Mouse (Mus musculus) layer of hippocampus, postnatal 10 days (tissue): Measurements from ENCODE around the gene Cab39l. TPM values are rescaled to one million over a fixed set of nuclear protein-coding genes. Genes with fewer than 3 reads are reported as not detected.
"Not testable (repeated sequence)": the region's sequence is repeated elsewhere in the genome, so short reads cannot be mapped to it uniquely, and the experiment has no call there.

ENCODE experiments used
- DNase-seq, 2 experiments: peaks; one replicate each; pipeline ENCODE4 v3.0.0; 2021; ENCODE audit warnings: low spot score in 2 of 2
- long read RNA-seq: library from polyadenylated mRNA; stranded (forward); transcript quantifications from one replicate; pipeline ENCODE4 v2.0.0, GENCODE M21; 2023
- total RNA-seq, 2 experiments: library from RNA; stranded (reverse); gene quantifications; 2 replicates each; pipeline ENCODE4 v1.2.3; 2021

Gene Cab39l
- total RNA-seq, result 10 to 100 TPM; 17.3 to 25.8 TPM
- long read RNA-seq, transcript Cab39l-201 (11 exons, 3,037 nt), result major isoform, 7 of 39 reads
- long read RNA-seq, partial matches to known transcripts, result 2 of 39 reads
- long read RNA-seq, other reads (novel, unspliced or antisense), result 29 of 39 reads

DNA sequence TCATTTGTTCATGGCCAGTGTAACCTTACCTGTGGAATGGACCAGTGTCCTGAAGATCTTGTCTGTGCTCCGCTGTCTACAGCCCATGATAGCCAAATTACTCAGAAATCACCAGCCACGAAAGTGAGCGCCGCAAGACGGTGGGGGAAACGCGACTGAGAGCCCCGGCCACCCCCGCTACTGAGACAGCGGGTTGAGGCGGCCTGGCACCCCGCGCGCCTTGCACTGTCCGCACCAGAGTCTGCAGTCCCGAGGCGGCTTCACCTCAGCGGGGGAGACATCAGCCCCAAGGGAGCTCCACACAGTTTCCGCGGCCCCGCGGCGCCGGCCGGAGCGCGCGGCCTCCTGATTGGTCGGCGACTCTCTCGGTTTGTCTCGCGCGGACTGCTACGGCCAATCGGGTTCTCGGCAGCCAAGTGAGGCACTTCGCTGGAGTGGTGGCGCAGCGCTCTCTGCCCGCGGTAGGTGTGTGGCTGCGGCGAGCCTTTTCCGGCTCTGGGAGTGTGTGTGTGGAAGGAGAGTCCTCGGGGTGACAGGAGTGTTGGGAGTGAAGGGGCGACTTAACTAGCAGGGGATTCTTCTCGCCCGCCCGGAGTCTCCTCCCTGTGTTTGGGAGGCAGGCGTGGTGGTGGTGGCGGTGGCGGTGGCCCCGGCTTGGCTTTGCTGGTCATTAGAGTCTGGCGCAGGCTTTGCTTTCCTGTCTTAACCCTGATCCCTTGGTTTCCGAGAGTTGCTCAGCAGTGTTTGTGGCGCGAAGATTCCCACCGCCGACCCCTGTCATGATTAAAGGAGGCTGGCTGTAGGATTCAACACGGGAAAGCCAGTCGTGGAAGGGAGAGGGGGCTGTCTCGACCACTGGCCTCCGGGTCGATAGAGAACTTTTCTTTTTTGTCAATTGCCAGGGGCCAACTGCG, at the start of gene Cab39l, which contains the start of gene Setdb2:
TSS of gene Cab39l (plus strand) at position 415 of the 914 bp plus-strand sequence.
TSS of gene Setdb2 (minus strand) at position 327 of the 914 bp plus-strand sequence.
- DNase-seq, result peak; percentile 88 to 94

DNA sequence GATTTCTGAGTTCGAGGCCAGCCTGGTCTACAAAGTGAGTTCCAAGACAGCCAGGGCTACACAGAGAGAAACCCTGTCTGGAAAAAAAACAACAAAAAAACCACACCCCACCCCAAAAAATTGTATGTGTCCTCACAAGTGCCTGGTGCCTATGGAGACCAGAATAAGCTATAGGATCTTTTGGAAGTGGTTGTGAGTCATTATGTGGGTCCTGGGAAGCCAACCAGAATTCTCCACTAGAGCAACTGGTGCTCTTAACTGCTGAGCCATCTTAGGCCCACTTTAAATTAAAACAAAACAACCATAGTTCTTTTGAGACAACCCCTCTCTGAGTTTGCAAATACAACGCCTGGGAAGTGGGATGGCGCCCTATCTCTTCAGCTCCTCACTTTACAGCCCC, 45.5 kb upstream of the Cab39l start, which contains the start of gene Phf11c:
TSS of gene Phf11c (minus strand) at position 101 of the 400 bp plus-strand sequence.
- DNase-seq, result no peak

DNA sequence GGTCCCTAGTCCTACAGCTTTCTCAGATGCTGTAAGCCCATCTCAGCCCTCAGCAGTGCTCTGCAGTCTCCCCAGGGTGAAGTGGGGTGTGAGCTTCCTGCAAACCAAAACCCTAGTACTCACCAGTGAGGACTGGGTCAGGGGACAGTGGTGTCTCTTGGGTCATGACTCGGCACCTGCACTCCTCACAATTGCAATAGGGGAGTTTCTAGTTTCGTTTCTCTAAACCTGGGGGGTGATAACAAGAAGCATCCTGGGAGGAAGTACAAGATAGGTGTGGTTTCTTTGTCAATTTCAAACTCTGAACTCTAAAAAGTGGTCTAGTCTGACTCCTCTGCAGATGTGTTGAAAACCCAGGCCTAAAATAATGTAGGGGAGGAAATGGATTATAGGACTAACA, 43.8 kb upstream of the Cab39l start:
- no peak for DNase-seq

DNA sequence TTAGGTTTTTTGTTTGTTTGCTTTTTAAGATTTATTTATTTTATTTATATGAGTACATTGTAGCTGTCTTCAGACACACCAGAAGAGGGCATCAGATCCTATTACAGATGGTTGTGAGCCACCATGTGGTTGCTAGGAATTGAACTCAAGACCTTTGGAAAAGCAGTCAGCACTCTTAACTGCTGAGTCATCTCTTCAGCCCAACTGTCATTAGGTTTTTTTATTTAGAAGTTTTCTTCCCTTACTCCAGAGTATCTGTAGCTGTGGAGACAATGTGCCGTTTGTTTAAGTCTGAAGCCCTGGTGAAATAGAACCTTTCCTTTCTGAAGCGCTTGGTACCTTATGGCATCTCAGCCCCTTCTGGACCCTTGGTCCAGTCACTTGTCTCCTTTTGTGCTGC, 25.8 kb upstream of the Cab39l start:
- not testable (repeated sequence) for DNase-seq

DNA sequence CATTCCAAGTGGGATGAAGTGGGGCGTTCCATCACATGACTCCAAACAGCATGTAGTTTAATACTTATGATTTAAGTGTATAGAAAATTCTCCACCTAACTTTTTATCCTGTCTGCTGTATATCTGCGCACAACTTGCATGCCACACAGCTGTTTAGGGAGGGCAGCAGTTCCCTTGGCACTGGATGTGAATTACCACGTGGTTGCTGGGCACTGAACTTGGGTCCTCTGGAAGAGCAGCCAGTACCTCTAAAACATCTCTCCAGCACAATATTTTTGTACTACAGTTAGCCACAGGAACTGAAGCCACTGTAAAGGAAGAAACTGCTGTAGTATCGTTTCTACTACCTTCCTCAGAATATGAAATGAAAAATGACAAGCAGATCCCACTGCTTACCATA, 22.6 kb upstream of the Cab39l start:
- no peak for DNase-seq

DNA sequence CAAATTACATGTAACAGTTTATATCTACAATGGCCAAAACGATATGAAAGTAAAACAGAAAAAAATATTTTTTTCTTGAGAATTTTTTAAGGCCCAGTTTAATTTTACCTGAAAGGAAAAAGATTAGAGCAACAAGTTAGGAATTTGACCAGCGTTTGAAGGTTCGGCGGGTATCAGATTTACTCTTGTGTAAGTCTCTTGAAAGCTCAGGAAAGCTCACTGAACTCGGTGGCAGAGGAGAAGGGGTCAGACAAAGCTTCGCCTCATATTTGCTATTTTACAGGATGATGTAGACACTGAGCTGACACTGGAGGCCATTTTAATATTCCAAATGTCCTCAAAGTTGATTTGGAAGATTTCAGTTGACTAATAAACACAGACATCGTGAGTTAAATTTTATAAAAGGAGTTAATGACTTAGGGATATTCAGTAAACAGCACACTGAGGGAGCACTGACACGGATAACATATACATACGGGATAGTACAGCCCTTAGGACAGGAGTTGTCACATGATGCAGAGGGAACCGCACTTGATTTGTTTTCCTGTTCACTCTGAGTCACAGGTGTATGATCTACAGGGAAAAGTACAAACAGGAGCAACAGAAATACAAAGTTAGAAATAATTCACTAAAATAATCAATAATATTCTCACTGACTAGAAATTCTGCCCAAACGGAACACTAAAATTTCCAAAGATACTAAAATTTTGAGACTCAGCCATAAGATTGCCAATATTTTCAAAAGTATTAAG, 17.7 kb upstream of the Cab39l start:
- no peak for DNase-seq

DNA sequence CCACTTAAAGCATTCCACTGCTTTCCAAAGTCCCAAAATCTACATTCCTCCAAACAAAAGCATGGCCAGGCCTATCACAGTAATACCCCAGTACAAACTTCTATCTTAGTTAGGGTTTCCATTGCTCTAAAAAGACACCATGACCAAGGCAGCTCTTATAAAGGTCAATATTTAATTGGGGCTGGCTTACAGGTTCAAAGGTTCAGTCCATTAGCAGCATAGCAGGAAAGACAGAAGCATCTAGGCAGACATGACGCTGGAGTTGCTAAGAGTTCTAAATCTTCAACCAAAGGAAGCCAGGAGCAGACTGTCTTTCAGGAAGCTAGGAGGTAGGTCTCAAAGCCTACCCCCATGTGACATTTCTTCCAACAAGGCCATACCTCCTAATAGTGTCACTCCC, 10.2 kb upstream of the Cab39l start:
- DNase-seq, result no peak

DNA sequence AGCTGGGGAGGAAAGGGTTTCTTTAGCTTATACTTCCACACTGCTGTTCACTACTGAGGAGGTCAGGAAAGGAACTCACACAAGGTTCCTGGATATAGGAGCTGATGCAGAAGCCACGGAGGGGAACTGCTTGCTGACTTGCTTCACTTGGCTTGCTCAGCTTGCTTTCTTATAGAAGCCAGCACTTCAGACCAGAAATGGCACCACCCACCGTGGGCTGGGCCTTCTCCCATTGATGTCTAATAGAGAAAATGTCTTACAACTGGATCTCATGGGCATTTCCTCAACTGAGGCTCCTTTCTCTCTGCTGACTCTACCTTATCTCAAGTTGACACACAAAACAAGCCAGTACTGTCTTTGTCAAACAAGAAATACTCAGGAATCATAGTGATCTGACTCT, 6.9 kb upstream of the Cab39l start:
- DNase-seq, result no peak

DNA sequence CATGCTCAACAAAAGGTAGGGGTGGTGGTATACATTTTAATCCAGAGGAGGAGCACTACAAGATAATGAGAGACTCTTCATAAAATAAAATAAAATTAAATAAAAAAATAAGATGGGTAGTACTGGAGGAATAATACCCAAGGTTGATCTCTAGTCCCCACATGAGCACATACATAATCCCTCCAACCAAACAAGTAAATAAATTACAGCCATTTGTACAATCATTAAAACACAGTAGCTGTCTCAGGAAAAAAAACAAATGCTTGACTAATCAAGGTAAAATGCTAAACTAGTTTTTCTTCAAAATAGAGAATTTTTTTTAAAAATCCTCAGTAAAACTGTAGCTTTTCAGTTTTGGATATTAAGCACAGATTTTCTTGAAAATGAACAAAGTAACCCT, 5.6 kb upstream of the Cab39l start:
- DNase-seq, result no peak

DNA sequence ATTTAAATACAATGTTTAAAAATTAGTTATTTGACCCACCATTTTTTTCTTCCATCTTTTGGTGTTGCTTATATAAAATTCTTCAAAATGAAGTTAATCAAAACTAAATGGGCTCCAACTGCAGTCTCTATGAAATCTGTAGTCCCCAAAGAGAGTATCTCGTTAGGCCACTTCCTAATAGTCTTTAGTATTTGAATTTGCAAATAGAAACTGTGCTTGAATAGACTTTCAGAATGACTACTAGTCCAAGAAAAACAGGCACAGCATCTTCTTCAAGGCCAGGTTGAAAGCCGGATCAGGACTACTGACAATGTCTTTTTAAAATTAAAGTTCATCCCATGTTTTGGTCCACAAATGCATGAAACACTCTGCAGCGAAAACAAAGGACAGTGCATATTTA, 3.4 kb upstream of the Cab39l start:
- DNase-seq, result no peak

DNA sequence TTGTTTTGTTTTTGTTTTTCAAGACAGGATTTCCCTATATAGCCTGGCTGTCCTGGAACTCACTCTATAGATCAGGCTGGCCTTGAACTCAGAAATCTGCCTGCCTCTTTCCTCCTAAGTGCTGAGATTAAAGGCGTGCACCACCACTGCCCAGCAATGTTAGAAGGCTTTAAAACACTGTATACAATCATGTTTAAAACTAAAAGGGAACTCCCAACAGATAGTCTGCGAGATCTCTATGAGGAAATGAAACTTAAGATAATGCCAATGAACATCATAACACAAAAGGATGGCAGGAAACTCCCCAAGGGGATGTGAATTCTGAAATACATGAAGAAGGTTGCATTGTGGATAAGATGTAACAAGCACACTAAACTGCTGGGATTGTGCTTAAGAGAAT, 2.3 kb upstream of the Cab39l start:
- no peak for DNase-seq

DNA sequence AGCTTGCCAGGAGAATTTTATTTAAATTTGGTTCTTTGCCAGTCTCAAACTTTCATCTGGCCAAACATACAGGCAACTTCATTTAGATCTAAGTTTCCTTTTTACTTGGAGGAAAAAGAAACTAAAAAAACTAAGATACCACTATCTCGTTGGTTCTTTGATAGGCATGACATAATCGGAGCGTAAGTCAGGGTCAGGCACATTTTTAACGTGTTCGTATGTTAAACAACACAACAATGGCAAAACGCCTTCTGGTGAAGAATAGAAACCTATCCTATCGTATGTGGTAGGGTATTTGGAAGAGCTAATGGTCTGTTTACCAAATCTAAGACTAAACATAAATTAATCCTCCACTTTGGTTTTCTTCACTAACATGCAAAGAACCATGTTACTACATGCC, 733 bp upstream of the Cab39l start:
- DNase-seq, result no peak

DNA sequence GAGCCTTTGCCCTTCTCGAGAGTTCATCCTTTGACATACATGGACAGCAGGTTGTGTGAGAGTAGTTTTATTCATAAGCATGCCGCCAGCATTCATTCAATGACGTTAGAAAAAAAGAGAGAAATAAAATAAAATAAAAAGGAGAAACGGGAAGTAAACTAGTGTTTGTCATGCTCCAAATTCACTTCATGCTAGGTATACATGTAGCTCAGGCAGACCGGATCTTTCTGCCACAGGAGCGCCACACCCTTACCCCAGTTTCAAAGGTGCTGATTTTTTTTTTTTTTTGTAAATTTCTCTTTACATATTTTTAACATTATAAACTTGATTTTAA, 667 bp downstream of the Cab39l start:
- no peak for DNase-seq

DNA sequence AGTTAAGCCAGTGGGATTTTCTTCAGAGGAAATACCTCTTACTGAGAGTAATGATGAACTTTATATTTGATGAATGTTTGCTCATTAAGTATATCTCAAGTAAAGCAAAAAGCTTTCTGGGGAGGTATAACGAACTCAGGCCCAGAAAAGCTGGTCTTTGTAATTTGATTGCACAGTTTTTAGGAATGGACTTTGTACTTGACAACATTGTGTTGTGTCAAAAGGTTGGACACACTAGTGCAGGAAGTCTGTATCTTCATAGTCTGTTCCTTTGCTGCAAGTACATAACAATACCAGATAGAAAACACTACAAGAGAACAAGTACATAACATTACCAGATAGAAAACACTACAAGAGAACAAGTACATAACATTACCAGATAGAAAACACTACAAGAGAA, 4.6 kb downstream of the Cab39l start:
- DNase-seq, result no peak

DNA sequence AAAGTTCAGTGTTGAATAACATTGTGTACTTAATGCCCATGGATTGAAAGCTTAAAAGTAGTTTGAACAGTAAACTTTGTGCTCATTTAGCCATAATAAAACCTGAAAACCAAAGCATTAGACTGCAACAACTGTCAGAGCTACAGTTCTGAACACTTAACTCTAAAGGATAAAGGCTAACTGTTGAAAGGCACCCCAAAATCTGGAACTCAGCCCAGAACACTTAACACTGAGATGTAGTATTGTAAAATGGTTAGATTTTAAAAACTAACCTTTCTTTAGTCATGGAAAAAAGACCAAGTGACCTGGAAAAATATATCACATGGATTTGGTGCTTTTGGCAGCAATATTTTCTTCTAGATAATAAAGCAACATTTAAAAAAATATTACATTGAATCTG, 7.2 kb downstream of the Cab39l start:
- DNase-seq, result no peak

DNA sequence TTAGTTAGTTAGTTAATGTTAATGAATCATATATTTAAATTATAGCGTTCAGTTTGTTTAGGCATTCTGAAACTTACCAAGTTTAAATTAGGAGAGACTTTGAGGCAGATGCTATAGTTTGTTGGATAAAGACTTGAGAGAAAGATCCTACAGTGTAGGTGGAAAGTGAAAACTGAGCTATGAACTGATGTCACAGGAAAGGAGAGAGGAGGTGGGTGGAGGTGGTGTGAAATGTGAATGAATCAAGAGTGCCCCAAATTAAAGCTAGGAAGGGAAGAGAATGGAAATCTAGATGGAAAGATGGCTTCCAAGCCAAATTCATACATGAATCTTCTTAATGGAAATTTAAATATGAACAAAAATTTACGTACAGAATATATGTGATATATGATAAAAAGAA, 25.7 kb downstream of the Cab39l start:
- DNase-seq, result no peak

DNA sequence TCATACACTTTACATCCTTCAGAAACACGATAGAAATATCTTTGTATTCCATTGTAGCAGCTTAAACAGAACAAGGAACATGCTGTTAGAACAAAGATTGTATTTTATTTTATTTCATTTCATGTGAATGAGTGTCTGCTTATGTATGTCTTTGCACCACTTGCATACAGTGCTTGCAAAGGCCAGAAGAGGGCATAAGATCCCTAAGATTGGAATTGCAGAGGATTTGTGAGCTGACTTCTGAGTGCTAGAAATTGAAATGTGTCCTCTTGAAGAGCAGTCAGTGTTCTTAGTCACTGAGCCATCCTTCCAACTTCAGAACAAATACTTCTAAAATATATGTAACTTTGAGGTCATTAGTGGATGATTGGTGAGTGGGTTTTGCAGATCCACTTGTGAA, 27.0 kb downstream of the Cab39l start:
- peak in 1 of 2 experiments; percentile 4 for DNase-seq

DNA sequence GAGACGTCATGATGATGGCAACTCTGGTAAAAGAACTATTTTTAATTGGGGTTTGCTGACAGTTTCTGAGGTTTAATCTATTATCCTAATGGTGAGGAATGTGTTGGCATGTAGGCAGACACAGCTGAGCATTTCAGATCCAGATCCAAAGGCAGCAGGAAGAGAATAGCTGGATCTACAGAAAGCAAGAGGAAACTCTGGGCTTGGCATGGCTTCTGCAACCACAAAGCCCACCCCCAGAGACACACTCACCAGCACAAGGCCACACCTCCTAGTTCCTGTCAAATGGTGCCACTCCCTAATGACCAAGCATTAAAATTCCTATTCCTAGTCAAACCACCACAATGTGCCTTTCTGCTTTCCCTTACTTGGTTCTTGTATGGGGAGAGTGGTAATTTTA, 30.0 kb downstream of the Cab39l start:
- DNase-seq, result no peak

DNA sequence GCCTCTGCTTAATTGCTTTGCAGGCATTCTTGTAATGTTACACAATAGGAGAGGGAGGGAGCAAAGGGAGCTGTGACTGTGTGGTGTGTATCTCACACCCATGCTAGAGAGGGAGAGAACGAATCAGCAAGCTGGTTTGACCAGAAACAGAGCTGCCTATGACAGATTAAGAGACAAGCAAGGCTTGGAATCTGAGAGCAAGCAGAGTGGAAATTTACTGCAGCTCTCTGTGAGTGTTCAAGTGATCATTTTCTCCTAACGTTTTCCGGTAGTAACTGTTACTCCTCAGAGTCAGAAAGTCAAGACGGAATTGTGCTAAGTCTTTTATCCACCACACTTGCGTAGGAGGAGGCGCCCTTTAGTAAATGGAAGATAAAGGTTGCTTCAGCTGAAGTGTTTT, 37.9 kb downstream of the Cab39l start:
- no peak for DNase-seq

DNA sequence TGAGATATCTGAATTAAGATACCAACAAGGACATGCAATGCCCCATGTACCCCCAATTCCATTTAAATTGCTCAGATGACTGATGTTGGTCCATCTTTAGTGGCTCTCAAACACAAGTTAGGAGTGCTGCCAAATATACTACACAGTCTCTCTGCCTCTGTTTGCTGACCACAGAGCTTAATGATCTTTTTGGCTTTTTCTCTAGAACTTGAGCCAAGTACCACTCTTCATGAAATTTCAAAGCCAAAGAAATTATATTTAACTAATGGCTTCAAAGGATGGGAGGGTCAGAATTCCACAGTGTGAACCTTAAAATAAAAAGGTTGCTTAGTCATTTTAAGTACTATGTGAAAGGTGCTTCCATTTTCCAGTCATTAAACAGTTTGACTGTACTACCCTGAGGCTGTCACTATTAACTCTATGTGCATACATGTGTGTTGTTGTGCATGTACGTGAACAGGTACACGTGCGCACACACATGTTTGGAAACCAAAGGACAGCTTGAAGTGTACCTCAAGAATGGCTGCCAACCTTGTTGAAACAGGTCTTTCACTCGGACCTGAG, 44.6 kb downstream of the Cab39l start:
- no peak for DNase-seq

DNA sequence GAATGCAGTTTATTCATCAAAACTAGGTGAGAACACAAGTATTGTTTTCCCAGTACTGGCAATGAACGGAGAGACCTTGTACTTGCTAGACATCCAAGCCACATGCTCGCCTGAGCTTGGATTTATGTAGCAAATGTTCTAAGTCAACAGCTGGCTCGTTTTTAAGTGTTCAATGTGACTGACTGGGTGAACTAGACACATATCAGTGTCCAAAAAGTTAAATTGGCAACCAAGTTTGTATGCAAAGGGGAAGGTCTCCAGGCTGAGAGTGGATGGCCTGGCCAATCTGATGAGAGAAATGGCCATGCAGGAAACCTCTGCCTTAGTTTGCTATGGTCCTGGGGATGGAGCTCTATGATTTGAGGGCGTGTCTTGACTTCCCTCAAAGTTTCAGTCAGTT, 51.6 kb downstream of the Cab39l start:
- DNase-seq, result no peak

DNA sequence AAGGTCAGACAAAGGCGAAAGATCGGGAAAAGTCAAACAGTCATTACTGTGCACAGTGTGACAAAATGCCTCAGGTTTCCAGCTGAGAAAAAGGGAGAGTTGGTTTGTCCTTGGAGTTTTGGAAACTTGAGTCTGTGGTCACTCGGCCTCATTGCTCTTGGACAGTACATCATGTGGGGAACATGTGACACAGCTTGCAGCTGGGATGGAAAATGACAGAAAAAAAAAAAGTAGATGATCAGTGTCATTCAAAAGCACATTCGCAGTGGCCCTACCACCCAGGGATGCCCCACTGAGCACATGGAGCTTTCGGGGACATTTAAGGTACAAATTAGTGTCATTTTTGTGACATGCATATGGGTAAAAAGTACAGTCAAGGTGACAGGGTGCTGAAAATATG, 57.2 kb downstream of the Cab39l start:
- DNase-seq, result no peak
